Mouse (Mus musculus) layer of hippocampus, adult 11-12 months (tissue): ENCODE data around the gene Cys1.
A peak's percentile ranks its signal among the peaks of the same experiment; 100 is the strongest.

Experiments used
- DNase-seq: peaks from one replicate; pipeline ENCODE4 v3.0.0; 2022; ENCODE audit warnings: low spot score

The Cys1 gene

GRCm38 (mm10) chr12:24697484-24698204 lies 16.0 kb upstream of the Cys1 start:
- no peak for DNase-seq

- peak; percentile 90 for DNase-seq
These were observed 15.2 kb upstream of the Cys1 start for GRCm38 (mm10) chr12:24696500-24697483.

GRCm38 (mm10) chr12:24690351-24690750 lies 8.7 kb upstream of the Cys1 start:
- no peak for DNase-seq

DNA sequence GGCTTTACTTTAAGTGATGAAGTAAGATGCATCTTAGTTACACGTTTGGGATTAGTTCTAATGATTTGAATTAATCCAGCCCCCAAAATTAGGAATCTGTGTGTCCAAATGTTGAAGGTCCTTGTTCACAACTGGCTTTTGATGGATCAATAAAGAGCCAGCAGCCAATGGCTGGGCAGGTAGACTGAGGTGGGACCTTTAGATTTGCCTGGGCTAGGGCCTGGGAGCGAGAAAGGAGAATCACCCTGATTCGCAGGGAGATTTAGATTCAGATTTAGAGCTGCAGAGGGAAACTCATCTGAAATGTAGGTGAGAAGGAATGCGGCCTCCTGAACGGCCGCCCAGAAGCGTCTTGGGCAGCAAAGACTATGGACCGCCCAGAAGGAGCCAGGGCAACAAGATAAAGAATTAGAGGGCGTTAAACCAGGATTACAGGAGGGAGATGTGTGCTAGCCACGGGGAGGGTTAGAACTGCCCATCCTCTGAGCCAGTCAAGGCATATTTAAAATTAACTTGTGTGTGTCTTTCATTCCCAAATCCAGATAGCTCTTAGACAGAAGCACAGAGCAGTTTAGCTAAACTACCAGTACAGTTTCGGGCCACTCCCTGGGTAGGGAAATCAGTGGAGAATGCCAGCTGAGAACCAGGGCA lies 5.2 kb upstream of the Cys1 start:
- DNase-seq: no peak

GRCm38 (mm10) chr12:24686038-24686695 lies 4.6 kb upstream of the Cys1 start:
- DNase-seq: no peak

GRCm38 (mm10) chr12:24683461-24683860 lies 1.8 kb upstream of the Cys1 start:
- DNase-seq: no peak

GRCm38 (mm10) chr12:24682563-24682962 lies 950 bp upstream of the Cys1 start:
- DNase-seq: peak; percentile 32

DNA sequence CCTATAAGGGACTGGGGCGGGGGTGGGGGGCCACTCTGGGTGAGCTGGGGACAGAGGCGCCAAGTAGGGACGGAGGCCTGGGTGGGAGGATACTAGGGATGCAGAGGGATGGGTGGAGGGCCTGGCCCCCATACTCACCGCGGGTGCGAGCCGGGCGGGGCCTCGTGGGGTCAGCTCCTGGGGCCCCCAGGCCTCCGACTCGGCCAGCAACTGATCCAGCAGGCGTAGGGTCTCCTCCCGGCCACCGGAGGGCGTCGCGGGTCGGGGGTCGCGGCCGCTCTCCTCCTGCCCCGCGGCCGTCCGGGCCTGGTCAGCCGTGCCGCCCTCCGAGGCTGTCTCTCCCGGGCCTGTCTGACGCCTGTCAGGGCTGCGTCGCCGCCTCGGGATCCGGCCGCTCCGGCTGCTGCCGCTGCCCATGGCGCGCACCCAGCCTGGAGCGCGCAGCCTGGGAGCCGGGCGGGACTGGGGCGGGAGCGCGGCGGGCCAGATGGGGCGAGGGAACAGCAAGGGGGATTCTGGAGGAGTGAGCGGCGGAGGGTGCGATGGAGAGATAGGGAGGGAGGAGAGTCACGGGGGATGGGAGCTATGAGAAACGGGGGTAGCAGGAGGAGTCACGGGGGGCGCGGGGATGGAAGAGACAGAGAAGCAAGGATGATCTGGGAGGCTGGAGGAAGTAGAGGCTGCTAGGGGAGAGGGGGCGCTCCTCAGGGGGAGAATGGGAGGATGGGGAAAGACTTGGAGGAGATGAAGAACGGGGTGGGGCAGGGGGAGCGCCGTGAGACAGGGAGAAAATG lies 924 bp downstream of the Cys1 start:
- DNase-seq: peak; percentile 35

GRCm38 (mm10) chr12:24680096-24680491 lies 1.5 kb downstream of the Cys1 start:
- peak; percentile 32 for DNase-seq

GRCm38 (mm10) chr12:24662131-24662530 lies 19.5 kb downstream of the Cys1 start:
- no peak for DNase-seq

GRCm38 (mm10) chr12:24661100-24661499 lies 20.5 kb downstream of the Cys1 start:
- DNase-seq: no peak

- no peak for DNase-seq
These were observed 21.7 kb downstream of the Cys1 start for GRCm38 (mm10) chr12:24659923-24660322.

DNA sequence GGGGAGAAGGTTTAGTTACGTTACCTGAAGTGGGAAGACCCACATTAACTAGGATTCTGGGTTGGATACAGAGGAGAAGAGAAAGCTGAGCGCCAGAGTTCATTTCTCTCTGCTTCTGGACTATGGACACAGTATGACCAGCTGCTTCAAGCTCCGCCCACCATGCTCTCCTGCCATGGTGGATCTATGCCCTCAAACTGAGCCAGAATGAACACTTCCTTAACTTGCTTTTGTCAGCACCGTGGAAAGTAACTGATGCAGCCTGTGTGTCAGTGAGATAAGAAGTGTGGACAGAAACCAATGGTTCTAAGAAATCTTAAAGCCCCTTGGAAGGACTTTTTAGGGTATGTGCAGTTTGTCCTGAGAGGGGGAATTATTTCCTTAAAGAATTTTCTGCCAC lies 22.6 kb downstream of the Cys1 start:
- no peak for DNase-seq

GRCm38 (mm10) chr12:24656436-24656835 lies 25.2 kb downstream of the Cys1 start:
- DNase-seq: no peak

DNA sequence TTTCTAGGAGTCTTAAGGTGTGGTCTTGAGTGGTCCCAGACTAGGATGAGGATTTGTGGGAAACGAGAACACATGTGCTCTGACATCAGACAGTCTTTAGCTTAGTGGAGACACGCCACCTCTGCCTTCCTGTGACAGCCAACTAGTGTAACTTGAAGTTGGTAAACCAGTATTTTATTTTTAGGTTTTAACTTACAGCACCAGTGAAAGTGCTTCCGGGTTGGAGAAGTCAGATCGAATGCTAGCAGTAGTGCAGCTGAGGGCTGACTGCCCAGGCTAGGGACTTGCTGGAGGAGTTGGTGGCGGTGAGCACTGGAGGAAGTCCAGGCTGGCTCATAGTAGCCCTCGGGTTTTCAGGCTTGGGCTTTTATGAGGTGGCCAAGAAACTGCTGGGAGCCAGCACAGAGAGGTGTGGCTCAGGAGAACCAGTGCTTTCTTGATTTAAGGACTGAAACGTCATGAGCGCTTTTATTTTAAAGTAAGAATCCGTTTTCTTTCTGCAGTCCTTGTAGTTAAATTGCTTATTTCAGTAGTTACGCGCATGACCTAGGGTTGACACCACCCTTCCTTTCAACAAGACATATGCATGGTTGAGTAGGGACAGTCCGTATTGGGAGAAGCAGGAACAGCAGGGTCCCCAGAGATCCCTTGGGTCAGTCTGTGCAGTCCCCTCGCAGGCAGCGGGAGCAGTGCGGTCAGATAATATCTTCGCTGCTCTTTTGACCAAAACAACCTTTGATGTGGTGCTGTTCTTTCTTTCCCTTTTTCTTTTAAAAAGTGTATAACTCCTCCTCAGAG lies 27.3 kb downstream of the Cys1 start:
- no peak for DNase-seq

GRCm38 (mm10) chr12:24651642-24652342 lies 29.8 kb downstream of the Cys1 start:
- DNase-seq: peak; percentile 96

GRCm38 (mm10) chr12:24651063-24651557 lies 30.5 kb downstream of the Cys1 start, which contains the start of gene Klf11:
Gene Klf11 (plus strand): TSS chr12:24651274.
- peak; percentile 97 for DNase-seq

GRCm38 (mm10) chr12:24650415-24651062 lies 31.1 kb downstream of the Cys1 start:
- DNase-seq: no peak

- no peak for DNase-seq
These were observed 33.5 kb downstream of the Cys1 start for GRCm38 (mm10) chr12:24648094-24648493.
